ENCODE assay signal across 18 mouse cellular contexts in genomic region chr13:83914697-83915096, GRCm38 (mm10).
"Had no signal": no experiment of that assay in that cellular context is flagged by ENCODE, and none has a peak within 500 bp of the region (broad histone marks: within the 10 kb centered on the region; RNA-seq: fewer than 3 reads in every experiment).

No protein-coding gene starts in this region.

- H3K4me1 ChIP-seq: midbrain, embryonic 10.5 days; neural tube, embryonic 12.5 days had no signal

- H3K27ac ChIP-seq: liver, embryonic 14.5 days; midbrain, embryonic 10.5 days; neural tube, embryonic 12.5 days had no signal

- H3K9ac ChIP-seq: liver, embryonic 14.5 days; lung, embryonic 14.5 days; neural tube, embryonic 12.5 days had no signal

- DNase-seq: lung, adult 18-20 months; lung, embryonic 14.5 days; lung, postnatal 10 days; lung, postnatal 4 days; midbrain, embryonic 14.5 days; retina, postnatal 1 day; right cerebral cortex, adult 18-20 months; right cerebral cortex, postnatal 25 days; right cerebral cortex, postnatal 4 days; spleen, adult 18-20 months; thymus, adult 18-20 months; thymus, postnatal 14 days; thymus, postnatal 36 days had no signal

- H3K4me3 ChIP-seq: midbrain, embryonic 10.5 days; myocyte; neural tube, embryonic 12.5 days had no signal

- H3K4me2 ChIP-seq: lung, embryonic 14.5 days; neural tube, embryonic 12.5 days had no signal

- H3K9me3 ChIP-seq: midbrain, embryonic 10.5 days had no signal

- ATAC-seq: midbrain, embryonic 16.5 days had no signal

- H3K36me3 ChIP-seq: midbrain, embryonic 10.5 days; neural tube, embryonic 12.5 days had no signal

- H3K27me3 ChIP-seq: neural tube, embryonic 12.5 days had no signal
